Mouse (Mus musculus): ENCODE measurements at regions not wholly inside any gene's neighbourhood (a gene's known extent, or its start where the extent isn't known, plus 50 kb on each side); places are given as distances from the start of the nearest gene placed in this dataset.

DNA sequence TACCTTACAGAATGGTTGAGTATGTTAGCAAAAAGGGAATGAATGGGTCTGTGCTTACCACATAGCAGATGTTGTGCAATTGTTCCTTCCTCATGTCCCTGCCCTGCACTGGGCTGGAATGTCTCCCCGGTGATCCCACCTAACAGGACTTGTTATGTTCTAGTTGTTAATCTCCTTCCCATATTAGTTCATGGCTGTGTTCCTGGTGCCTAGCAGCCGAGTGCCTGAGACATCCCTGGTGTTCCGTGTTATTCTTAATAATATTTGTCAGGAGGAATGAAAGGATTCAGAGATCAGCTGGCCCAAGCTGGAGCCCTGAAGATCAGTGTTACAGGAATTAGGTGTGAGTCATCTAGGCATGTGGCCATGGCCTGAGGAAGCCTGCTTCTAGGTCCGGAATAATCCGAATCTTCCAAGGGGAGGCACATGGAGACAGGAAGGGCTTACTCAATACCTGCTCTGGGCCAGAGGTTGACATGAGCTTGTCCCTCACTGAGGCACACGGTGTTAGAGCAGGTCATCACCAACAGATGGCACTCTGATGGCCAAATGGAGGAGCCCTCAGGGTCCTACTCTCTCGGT, 171.2 kb downstream of the 4933412E24Rik start:
- in situ Hi-C loops (cut with MboI, MseI): no loop called here

DNA sequence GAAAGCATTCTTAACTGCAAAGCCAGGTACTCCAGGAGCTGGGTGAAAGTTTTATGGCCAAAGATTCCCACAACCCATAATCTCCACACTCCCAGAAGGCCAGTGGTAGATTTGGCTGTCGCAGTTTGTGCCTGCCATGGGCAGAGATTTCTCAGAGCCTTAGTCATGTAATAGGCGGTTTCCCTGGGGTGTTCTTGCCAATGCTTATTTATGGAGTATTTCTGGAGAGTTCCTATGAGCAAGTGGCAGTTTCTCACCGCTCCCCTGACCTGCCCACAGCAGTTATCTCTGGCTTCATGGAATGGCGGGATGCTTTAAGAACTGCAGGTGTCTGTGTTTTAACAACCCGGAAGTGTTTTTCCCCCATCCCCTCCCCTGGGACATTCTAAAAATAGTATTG, 179.8 kb downstream of the 4933412E24Rik start:
- in situ Hi-C loops (cut with MboI, MseI): no loop called here

DNA sequence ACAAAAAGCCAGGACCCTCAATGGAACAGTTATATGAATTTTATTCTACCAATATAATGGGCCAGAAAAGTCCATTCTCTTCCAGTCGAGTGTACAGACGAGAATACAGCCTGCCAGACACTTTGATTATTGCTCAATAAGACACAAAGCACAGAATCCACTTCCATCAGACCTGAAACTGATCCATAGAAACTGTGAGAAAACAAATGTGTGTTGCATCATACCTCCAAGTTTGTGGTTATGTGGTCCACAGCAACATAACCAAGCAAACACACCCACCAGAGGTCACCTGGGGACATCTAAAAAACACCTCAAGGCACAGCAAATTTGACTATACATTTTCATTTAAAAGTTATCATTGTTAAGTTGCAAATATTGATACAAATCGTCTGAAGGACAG, 183.2 kb downstream of the 4933412E24Rik start:
- in situ Hi-C loops (cut with MboI, MseI): no loop called here

DNA sequence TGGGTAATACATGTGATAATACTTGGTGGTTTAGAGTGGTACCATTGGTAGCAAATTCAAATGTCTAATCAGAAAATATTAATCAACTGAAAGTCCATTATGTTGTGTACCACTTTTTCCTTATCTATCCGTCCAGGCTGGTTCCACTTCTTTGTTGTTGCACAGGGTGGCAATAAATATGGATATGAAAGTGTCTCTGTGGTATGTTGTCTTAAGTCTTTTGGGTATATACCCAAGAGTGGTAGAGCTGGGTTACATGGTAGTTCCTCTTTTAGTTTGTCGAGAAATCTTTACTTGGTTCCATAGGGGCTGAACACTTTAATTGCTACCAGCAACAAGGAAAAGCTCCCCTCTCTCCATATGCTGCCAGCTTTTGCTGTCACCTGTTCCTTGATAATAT, 184.9 kb downstream of the 4933412E24Rik start:
- in situ Hi-C loops (cut with MboI, MseI): no loop called here

DNA sequence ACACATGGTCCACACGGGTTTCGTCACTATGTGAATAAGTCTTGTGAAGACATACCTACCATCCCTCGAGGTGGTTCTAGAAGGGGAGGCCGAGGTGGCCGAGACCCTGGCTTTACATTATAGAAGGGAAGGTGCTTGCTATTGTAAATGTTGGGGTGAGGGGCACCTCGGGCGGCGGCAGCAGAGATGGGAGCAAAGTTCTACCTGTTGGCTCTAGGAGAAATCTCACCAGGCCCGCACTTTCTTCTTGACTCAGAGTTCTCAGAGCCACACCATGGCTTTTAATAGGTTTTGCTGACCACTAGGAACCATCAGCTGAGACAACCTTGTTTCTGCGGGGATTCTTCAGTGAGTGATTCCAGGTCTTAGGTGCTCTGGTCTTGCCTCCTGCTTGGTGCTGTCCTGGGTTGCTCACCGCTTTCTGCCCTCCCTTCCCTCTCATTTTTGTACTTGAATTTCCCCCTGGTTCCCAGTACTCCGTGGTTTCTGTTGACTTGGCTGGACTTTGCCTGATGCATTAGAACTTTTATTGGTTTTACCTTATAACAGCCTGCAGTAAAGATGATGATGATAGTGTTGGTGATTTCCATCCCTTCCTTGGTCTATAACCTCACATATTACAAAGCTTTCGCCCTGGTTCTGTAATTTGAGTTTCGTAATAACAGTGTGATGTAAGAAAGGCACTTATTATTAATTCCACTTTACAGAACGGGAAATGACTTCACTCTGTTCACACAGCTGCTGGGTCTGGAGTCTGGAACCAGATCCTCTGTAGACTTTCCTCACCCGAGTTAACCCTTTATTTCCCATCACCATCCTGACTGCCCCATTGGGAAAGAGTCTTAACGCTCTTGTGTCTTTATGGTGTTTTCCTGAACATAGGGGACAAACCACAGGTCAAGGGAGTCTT, 185.6 kb downstream of the 4933412E24Rik start:
- in situ Hi-C loops (cut with MboI, MseI): no loop called here

DNA sequence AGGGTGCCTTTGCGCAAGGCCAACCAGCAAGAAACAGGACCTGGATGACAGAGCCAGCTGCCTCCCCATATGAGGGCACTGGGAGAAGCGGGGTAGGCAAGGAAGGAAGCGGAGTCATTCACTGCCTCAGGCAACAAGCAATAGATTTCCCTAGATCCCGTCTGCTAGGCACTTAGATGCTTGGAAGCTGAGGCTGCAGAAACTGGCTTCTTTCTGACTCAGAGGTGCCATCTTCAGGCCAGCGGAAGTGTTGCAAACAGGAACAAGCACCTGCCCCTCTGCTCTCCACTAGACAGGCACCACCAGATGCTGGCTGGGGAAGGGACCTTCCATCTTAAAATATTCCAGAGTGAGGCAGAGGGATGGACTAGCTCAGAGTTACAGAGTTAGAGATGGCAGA, 188.0 kb downstream of the 4933412E24Rik start:
- in situ Hi-C loops (cut with MboI, MseI): loop anchor here (5.0 to 10.0 kb wide), 2 partner anchors 154 to 431 kb away; no protein-coding TSS in a partner anchor

DNA sequence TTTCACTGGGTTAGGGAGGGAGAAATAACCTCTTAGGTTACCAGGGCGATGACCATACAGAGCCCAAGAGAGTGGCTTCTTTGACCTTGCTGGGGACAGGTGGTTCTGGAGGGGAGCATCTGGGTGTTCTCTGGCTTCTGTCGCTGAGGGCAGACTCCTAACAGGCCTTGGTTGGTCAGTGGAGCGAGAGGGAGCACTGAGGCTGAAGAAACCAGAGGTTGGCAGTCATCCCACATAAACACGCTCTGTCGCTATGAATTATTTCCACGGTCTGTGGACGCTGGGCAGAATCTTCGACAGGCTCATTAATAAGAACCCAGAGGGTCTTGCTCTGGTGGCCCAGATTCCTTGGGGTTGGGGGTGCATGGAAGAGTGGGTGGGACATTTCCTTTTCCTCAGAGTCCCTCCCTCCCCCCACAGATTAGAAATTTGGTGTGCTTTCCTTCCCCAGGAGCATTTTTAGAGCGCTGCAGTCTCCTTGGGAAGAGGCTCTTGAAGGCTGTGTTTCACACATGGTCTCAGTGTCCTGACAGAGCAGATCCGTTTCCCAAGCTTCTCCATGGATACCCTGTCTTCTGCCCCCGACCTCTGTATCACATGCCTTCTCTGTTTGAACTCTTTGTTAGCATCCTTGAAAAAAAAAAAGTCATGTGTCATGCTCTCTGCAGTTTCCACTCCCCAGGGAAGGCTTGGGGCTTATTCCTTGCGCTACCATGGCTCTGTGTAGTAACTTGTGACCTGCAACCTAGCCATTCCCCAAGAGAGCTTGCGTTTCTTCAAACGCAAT, 190.1 kb downstream of the 4933412E24Rik start:
- in situ Hi-C loops (cut with MboI, MseI): loop anchor here (5.0 to 10.0 kb wide), 2 partner anchors 152 to 429 kb away; no protein-coding TSS in a partner anchor

DNA sequence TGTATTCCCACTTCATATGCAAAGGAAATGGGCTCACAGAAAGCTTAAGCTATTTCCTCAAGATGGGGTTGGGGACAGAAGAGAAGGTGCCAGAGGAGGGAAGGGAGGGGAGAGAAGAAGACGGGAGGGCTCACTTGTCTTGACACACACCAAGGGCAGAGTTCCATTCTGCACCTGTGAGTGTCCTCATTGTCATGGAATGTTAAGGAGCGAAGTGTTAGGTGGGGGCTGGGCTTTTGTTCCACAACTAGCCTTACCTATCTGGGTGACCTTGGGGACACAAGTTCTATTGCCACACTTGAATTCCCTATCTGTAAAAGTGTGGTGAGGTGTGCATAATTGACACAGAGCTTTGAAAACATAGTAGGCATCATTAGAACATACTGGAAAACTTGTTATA, 192.5 kb downstream of the 4933412E24Rik start:
- in situ Hi-C loops (cut with MboI, MseI): loop anchor here (10.0 kb wide), 1 partner anchor 149 kb away; no protein-coding TSS in a partner anchor

DNA sequence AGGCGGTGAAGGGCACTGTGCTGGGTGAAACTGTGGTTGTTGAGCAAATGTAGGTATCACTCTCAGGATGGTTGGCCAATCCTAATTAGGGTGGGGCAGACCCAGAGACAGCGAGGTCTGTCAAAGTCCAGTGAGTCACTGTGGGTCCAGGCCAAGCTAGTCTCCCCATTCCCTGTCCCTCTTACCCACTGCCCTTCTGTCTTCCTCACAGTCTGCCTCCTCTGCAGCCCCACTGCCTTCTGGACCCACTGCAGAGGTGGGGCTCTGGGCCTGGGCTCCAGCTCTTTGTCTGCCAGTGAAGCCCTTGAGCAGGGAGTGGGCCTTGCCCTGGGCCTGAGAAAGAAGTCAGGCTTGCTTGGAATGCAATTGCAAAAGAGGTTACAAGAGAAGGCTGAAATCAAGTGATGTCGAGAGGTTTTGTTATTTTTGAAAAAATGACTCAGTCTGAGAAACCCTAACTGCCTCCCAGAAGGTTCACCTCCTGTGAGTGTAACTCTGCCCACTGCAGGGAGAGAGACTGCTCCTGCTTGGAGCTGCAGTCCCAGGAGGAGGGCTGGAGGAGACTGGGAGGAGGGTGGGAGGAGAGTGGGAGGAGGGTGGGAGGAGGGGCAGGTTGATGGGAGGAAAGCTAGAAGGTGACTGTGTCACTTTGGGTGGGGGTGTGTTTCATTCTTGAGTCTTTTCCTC, 193.3 kb downstream of the 4933412E24Rik start:
- in situ Hi-C loops (cut with MboI, MseI): loop anchor here (10.0 kb wide), 1 partner anchor 148 kb away; no protein-coding TSS in a partner anchor

DNA sequence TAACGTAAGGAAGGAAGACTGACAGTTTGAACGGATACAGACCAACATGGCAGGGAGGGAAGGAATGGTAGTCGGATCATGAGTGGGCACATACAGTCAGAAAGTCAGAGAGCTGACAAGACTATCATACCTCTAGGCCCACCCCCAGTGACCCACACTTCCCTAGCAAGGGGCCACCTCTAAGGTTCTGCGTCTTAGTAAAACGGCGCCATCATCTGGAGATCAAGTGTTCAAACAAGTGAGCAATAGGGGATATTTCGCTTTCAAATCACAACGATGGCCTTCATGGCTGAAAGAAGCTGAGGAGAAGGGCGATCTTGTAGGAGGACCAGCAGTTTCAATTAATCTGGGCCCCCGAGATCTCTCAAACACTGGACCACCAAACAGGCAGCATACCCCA, 196.1 kb downstream of the 4933412E24Rik start:
- in situ Hi-C loops (cut with MboI, MseI): loop anchor here (10.0 kb wide), 1 partner anchor 146 kb away; no protein-coding TSS in a partner anchor

DNA sequence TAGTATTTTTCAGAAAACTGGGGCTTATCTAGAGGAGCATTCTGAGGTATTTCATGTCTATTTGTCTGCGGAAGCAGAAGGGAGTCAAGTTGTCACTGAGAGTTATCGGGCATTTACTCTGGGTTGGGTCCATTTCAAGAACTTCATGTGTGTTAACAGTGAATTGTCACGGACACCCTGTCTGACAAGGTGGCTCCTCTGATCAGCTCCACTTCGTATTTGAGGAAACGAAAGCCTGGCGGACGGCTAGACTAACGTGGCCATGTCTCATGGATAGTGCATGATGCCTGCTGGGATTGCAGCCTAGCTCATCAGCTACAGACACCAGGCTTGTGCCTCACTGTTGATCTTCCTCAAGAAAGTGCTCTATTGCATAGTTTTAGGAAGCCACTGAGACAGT, 200.4 kb downstream of the 4933412E24Rik start:
- in situ Hi-C loops (cut with MboI, MseI): no loop called here

DNA sequence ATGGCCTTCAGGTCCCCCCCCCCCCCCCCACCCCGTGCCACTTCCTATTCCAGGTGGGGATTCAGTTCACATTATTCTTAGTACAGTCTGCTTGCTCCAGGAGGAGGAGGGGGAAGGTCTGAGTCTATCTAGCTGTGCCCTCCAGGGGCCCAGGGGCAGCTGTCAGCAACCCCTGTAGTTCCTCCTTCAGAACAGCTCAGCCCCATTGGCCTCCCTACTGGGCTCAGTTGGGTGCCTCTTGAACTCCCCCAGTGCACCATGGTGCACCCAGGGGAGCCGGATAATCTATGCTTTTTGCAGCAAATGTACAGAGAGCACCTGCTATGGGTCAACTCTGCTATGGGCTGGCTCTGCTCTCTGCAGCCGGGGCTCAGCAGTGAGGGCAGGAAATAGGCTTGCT, 204.8 kb downstream of the 4933412E24Rik start:
- in situ Hi-C loops (cut with MboI, MseI): no loop called here

DNA sequence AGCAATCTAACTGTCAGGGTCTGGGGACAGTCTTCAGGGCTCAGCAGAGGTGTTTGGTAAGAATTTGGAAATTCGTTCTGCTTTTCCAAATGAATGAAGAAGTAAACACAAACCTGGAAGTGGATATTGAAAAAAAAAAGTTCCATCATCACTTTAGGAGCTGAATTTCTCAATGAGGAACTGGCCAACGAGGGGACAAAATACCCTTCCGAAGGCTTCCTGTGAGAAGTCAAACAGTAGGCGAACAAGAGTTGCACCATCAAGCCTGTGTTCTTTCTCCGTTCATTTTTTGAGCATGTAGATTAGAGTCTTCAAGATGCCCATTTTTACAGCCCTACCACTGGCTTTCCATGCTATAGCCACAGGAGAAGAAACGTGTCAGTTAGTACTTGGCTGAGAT, 207.1 kb downstream of the 4933412E24Rik start:
- in situ Hi-C loops (cut with MboI, MseI): no loop called here

DNA sequence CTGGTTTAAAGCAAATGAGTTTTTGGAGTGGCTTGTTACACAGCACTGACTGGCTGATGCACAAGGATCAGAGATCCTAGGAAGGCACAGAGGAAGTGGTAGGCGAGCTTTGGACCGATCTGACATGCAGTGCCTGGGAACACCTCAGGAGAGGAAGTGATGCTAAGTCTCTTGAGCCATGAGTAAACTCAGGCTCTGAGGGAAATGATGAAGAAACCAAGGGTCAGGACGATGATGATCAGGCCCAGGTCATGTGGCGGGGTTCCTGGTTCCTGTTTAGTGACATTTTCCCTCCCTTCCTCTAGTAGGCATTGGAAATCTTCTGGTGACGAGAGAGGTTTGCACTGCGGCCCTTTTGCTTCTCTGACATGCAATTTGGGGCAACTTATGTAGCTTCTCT, 208.7 kb downstream of the 4933412E24Rik start:
- in situ Hi-C loops (cut with MboI, MseI): no loop called here

DNA sequence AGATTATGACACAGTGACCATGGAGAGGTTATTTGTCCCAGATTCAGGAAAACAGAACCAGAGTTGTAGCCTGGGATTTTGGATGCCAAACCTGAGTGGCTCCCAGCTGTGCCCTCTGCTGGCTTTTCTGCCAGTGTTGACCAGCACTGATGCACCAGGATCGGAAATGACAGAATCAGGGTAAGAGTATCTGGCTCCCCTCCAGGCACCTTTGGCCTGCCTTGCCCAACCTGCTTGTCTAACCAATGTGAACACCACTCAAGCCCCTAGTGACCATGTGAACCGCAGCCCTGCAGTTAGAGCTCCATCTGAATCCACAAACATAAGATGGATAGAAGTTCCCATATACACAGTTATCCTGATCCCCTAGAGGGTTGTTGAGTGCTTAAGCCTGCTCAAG, 210.6 kb downstream of the 4933412E24Rik start:
- in situ Hi-C loops (cut with MboI, MseI): no loop called here

DNA sequence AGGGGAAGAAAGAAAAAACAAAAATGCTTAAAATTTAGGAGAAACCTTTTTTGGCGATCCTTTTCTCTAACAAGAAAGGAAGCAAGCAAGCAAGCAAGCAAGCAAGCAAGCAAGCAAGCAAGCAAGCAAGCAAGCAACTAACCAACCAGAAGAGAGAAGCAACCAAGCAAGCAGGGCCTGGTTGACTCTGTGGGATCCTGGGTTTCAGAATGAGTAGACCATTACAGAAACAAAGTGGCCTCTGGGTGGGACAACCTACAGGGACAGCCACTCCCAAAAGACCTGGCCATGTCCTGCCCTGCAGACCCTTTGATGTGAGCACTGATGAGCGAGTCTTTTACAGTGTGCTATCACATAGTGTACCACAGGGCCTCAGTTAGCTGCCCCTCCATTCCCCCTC, 211.6 kb downstream of the 4933412E24Rik start:
- in situ Hi-C loops (cut with MboI, MseI): no loop called here

DNA sequence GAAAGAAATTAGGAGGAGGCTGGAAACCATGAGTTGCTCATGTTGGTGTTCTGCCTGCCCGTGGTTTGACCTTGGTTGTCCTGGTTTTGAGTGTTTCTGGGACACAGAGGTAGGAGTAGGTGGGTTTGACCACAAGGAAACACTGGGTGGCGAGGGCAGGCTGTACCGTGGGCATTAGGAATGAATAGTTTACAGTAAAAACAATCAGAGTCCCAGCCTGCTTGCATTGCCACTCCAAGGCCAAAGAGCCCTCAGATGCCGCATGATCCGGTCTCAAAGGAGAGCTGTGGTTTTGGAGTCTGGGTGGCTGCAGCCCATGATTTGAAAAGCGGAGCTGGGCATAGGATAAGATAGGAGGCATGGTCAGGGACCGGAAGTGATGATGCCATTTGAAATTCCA, 212.0 kb downstream of the 4933412E24Rik start:
- in situ Hi-C loops (cut with MboI, MseI): no loop called here

DNA sequence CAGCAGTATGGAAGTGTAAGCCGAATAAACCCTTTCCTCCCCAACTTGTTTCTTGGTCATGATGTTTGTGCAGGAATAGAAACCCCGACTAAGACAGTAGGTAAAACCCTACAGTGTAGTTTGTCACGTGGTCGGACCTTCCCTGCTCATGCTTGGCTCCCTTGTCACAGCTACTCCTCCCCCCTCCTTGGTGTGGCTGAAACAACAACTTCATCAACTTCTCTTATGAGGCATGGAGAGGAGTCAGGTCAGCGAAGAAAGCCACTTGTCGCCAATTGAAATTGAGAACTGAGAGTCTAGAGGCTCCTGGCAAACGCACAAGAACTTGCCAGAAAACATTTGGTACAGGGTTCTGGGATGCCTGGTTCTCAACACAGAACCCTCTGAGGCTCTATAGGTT, 214.1 kb downstream of the 4933412E24Rik start:
- in situ Hi-C loops (cut with MboI, MseI): no loop called here

DNA sequence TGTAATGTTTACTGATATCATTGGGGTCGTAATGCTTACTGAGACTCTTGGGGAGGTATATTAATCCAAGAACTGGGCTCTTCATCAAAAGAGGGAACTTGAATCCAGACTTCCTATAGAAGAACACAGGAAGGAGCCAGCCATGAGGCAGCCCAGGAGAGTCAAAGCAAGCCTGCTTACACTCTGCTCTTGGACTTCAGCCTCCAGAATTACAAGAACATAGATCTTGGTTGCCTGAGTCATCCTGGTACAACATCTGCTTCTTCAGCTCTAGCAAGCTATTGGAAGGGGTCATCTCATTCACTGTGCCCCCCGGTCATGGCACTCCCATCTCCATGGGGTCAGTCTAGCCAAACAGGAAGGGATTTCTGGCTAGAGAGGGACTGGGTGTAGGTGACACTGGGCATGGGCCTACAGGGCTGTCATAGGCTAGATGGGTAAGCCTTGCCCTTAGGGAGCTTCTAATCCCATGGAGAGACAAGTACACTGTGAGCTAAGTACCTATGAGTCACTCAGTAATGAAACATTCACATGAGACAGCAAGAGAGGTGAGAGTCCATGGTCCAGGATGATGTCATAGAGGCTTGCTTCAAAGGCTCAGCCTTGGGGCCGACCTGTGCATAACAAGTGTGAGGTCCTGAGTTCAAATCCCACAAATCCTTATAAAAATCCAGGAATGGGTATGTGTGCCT, 217.1 kb downstream of the 4933412E24Rik start:
- in situ Hi-C loops (cut with MboI, MseI): loop anchor here (5.0 to 10.0 kb wide), 2 partner anchors 62 to 386 kb away; no protein-coding TSS in a partner anchor

DNA sequence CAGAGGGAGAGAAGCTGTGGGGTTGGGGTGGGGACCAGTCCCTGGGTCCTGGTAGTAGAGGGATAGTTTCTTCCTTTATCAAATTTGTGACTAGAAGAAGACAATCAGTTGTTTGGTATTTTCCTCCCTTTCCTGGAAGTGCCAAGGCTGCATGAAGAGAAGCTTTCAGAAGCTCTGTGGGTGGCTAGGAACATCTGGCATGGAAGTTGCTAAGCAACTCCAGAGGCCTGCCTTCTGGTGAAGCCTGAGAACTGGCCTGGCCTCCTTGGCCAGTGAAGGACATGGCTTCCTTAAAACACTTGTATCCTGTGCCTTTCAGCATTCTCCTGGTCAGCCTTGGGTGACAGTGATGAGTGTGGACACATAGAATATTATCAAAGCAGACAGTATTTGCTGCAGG, 217.9 kb downstream of the 4933412E24Rik start:
- in situ Hi-C loops (cut with MboI, MseI): loop anchor here (5.0 to 10.0 kb wide), 2 partner anchors 61 to 386 kb away; no protein-coding TSS in a partner anchor

DNA sequence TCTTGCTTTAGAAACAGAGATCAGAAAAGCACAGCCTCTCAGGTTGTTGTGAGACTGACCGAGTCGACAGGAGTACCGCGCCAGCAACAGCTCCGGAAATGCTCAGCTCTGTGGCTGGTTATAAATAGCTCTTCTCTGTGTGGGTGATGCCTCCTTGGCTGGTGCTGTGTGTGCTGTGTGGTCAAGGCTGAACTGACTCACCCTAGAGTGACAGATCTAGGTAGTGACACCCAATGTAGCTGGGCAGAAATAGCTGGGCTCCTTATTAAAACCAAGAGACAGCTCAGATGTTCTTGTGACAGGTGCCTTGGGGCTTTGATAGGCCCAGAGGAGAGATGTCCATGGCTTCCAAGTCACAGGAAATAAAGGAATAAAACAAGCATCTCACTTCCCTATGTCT, 220.7 kb downstream of the 4933412E24Rik start:
- in situ Hi-C loops (cut with MboI, MseI): loop anchor here (5.0 to 10.0 kb wide), 2 partner anchors 58 to 389 kb away; no protein-coding TSS in a partner anchor
